Mouse (Mus musculus) megakaryocyte, embryonic 14.5 days (primary cell): ENCODE measurements around the gene Rnase10. TPM values are rescaled to one million over a fixed set of nuclear protein-coding genes. Genes with fewer than 3 reads are reported as not detected.
A peak's percentile ranks its signal among the peaks of the same experiment; 100 is the strongest.
"Not testable (repeated sequence)": the region's sequence is repeated elsewhere in the genome, so short reads cannot be mapped to it uniquely, and the experiment has no call there.

Source experiments
- H3K27me3 ChIP-seq: replicated peaks from 2 replicates; pipeline ENCODE3; 2012; ENCODE audit warnings: inconsistent platforms
- H3K36me3 ChIP-seq: replicated peaks from 2 replicates; pipeline ENCODE3; 2012; ENCODE audit warnings: low read length, inconsistent platforms, mixed read lengths
- H3K4me1 ChIP-seq: 2 replicates; pipeline ENCODE4 v1.6.1; 2012; ENCODE audit warnings: inconsistent platforms
- H3K4me3 ChIP-seq: replicated peaks from 2 replicates; pipeline ENCODE3; 2012; ENCODE audit warnings: moderate library complexity, mild to moderate bottlenecking, inconsistent platforms
- H3K9me3 ChIP-seq: 2 replicates; pipeline ENCODE4 v1.6.1; 2012; ENCODE audit warnings: inconsistent platforms
- FLI1 ChIP-seq: IDR thresholded peaks from 2 replicates; pipeline ENCODE4 v1.6.1; 2012; ENCODE audit warnings: low read length, inconsistent platforms, mixed read lengths
- GATA1 ChIP-seq: IDR thresholded peaks from 3 replicates; pipeline ENCODE4 v1.6.1; 2012; ENCODE audit warnings: mixed read lengths, low read length, inconsistent platforms, borderline replicate concordance
- polyA plus RNA-seq: library from polyadenylated mRNA; stranded (reverse); fragments of >175 nt; gene quantifications from 2 replicates; pipeline ENCODE4 v1.2.3, GENCODE M21; 2012; ENCODE audit warnings: low replicate concordance; ENCODE audit not compliant: insufficient read depth

Gene Rnase10
- polyA plus RNA-seq, 1 experiment = not detected

- TF ChIP-seq FLI1 = no peak
- no peak for TF ChIP-seq GATA1
Measured at GRCm38 (mm10) chr14:50976674-50977073, 30.9 kb upstream of the Rnase10 start.

DNA sequence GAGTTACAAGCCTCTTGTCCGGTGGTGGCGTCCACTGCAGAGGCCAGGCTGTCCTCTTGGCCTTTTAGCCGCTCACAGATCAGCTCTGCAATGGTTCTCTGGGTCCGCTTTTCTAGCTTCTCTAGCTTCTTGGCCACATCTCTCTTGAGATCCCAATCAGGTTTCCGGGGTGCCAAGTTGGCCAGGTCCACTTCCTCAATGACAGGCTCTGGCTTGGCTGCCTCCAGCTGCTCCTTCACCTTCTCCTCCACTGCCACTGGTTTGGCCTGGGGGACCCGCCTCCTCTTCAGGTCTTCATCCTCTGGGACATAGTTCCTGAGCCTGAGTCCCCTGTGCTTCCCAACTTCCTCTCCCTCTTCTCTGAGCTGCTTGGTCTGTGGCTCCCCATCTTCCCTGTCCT is 29.1 kb upstream of the Rnase10 start:
- Histone ChIP-seq H3K4me1 (peaks cover 13% of the 10 kb centered on the region), H3K9me3 (peaks cover 12% of the 10 kb centered on the region)
- not testable (repeated sequence) for H3K36me3 ChIP-seq, H3K4me3 ChIP-seq, H3K27me3 ChIP-seq

More at GRCm38 (mm10) chr14:50976674-50977073, 30.9 kb upstream of the Rnase10 start:
- H3K36me3 ChIP-seq = no peaks in the 10 kb centered on the region
- no peak overlapping the region for H3K4me3 ChIP-seq
- H3K9me3 ChIP-seq = peaks cover 4% of the 10 kb centered on the region
- peaks cover 7% of the 10 kb centered on the region for H3K4me1 ChIP-seq
- H3K27me3 ChIP-seq = no peaks in the 10 kb centered on the region

DNA sequence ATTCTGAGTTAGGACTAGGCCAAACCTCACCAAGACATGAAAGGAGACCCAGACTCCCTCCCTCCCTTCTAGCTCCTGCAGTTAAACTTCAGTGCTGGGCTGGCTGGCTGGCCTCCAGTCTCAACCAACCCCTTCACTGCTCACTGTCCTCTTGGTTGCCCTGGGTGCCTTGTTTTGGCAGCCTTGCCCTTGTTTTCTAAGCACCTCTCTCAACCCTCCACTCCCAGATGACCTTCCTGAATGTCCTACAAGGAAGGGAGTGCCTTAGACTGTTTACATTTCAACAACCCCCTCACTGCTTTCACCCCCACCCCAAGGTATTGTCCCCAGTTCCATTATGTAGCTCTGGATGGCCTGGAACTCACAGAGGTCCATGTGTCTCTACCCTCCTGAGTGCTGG is 27.9 kb upstream of the Rnase10 start:
- Histone ChIP-seq H3K9me3 (peaks cover 13% of the 10 kb centered on the region), H3K4me1 (peaks cover 13% of the 10 kb centered on the region)
- TF ChIP-seq FLI1 (no peak), GATA1 (no peak)

DNA sequence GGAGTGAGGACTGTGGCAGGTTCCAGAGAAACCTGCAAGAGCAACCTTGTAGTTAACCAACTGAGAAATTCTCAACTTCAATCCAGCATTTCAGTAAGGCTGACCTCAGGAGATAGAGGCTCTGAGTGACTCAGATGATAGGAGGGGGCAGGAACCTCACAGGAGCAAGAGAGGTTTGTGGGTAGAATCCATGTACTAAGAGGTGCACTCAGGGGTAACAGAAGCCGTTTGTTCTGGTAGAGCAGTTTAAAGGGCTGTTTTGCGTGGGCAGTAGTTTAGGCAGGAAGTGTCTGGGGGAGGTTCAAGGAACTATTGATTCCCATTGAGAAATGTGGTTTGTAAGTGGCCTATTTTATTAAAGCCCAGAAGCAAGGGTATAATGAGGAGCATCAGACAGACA is 26.3 kb upstream of the Rnase10 start:
- TF ChIP-seq FLI1 (no peak), GATA1 (no peak)
- H3K36me3 ChIP-seq = no peaks in the 10 kb centered on the region
- H3K9me3 ChIP-seq = peaks cover 13% of the 10 kb centered on the region
- H3K4me1 ChIP-seq = peaks cover 13% of the 10 kb centered on the region
- no peak overlapping the region for H3K4me3 ChIP-seq
- no peaks in the 10 kb centered on the region for H3K27me3 ChIP-seq

More for the DNA sequence above, 27.9 kb upstream of the Rnase10 start:
- Histone ChIP-seq H3K4me3 (no peak overlapping the region), H3K27me3 (no peaks in the 10 kb centered on the region), H3K36me3 (no peaks in the 10 kb centered on the region)

DNA sequence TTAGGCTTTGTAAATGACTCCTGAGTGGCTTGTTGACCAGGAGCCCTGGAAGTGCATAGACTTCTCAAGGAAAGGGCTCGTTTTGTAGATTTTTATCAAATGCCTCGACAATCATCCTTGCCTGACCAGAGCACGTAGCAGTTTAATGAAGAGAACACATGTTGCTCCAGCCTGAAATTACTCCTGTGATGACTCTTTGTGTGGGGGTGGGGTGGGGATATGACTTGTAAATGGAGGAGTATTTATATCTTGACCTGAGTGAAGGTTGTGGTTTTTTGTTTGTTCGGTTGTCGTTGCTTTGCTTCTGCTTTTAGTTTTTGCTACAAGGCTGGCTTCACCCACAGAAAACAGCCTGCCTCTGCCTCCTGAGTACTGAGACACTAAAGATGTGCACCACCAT is 25.7 kb upstream of the Rnase10 start:
- H3K4me1 ChIP-seq = peaks cover 13% of the 10 kb centered on the region
- no peak overlapping the region for H3K4me3 ChIP-seq
- H3K36me3 ChIP-seq = no peaks in the 10 kb centered on the region
- H3K27me3 ChIP-seq = no peaks in the 10 kb centered on the region
- TF ChIP-seq GATA1 (no peak), FLI1 (no peak)
- H3K9me3 ChIP-seq = peaks cover 13% of the 10 kb centered on the region

DNA sequence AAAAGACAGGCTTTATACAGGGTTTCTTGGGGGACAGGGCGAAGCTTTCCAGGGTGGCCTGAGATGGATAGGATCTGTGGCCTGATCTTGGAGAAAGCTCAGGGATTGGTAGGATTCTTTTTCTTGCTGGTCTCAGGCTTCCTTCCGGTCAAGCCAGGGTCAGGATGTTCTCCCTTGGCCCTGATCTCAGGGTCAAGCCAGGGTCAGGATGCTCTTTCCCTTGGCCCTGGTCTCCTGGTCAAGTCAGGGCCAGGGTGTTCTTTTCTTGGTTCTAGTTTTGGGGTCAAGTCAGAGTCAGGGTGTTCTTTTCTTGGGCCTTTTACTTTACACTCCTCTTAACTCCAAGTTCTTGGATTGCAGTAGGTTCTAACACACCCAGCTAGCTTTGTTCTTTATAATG is 19.9 kb upstream of the Rnase10 start:
- peaks cover 4% of the 10 kb centered on the region; the same call in 1 of the 2 replicates for H3K4me1 ChIP-seq
- TF ChIP-seq GATA1 (no peak), FLI1 (no peak)
- peaks cover 2% of the 10 kb centered on the region for H3K27me3 ChIP-seq
- no peak overlapping the region for H3K4me3 ChIP-seq
- H3K9me3 ChIP-seq = peaks cover 17% of the 10 kb centered on the region
- no peaks in the 10 kb centered on the region for H3K36me3 ChIP-seq

- H3K4me1 ChIP-seq = peaks cover 18% of the 10 kb centered on the region
- H3K27me3 ChIP-seq = peaks cover 2% of the 10 kb centered on the region
- no peaks in the 10 kb centered on the region for H3K36me3 ChIP-seq
- H3K9me3 ChIP-seq = peaks cover 8% of the 10 kb centered on the region
- H3K4me3 ChIP-seq = peak overlapping the region; percentile 71
- no peak for TF ChIP-seq FLI1
- TF ChIP-seq GATA1 = no peak
Measured at GRCm38 (mm10) chr14:50991037-50991436, 16.5 kb upstream of the Rnase10 start.

DNA sequence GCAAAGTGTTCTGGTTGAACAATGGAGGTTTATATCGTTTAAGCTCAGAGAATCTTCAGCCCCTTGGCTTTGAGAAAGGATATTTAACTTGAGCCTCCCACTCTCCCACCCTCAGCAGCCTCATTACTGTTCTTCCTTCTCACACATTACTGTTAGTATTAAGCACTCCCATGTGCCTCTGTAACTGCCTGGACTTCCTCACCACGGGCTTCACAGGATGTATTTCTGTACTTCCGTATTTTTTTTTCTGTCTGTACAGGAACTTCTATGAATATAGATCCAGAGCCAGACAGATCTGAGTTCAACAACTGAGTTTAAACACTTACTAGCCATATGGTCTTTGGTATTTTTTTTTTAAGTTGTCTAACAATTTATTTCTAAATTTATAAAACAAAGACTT is 10.5 kb upstream of the Rnase10 start:
- TF ChIP-seq GATA1 (no peak), FLI1 (no peak)
- no peak overlapping the region for H3K4me3 ChIP-seq
- no peaks in the 10 kb centered on the region for H3K9me3 ChIP-seq
- no peaks in the 10 kb centered on the region for H3K27me3 ChIP-seq
- no peaks in the 10 kb centered on the region for H3K36me3 ChIP-seq
- H3K4me1 ChIP-seq = peaks cover 37% of the 10 kb centered on the region

DNA sequence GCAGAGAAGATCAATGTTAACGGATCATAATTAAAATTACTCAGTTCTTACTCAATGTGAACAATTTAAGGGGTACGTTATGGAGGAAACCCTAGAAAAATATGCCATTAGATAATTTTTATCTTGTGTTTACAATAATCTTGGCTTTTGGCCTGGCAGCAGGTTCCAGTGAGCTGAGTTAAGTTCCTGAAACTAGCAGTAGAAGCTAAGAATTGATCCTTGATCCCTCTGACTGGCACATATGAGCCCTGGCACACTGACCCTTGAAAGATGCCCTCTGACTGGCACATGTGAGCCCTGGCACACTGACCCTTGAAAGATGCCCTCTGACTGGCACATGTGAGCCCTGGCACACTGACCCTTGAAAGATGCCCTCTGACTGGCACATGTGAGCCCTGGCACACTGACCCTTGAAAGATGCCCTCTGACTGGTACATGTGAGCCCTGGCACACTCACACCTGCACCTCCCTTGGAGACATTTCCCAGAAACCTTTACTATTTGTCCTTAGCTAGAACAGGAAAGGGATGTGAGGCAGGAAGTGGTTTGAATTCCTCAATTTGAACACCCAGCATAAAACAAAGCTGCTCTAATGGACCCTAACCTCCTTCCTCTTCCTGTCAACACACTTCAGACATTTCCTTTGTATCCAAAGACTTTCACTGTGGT is 9.4 kb upstream of the Rnase10 start:
- H3K9me3 ChIP-seq = no peaks in the 10 kb centered on the region
- H3K27me3 ChIP-seq = no peaks in the 10 kb centered on the region
- peaks cover 37% of the 10 kb centered on the region for H3K4me1 ChIP-seq
- no peak for TF ChIP-seq FLI1
- no peak for TF ChIP-seq GATA1
- no peaks in the 10 kb centered on the region for H3K36me3 ChIP-seq
- no peak overlapping the region for H3K4me3 ChIP-seq

GRCm38 (mm10) chr14:51007914-51008713 is 563 bp downstream of the Rnase10 start:
- peaks cover 12% of the 10 kb centered on the region for H3K9me3 ChIP-seq
- H3K4me3 ChIP-seq = no peak overlapping the region
- TF ChIP-seq GATA1 = no peak
- TF ChIP-seq FLI1 = no peak
- H3K27me3 ChIP-seq = no peaks in the 10 kb centered on the region
- no peaks in the 10 kb centered on the region for H3K36me3 ChIP-seq
- H3K4me1 ChIP-seq = 0 out of 2 replicates have a peak, but pooled peaks cover 3% of the 10 kb centered on the region

GRCm38 (mm10) chr14:51008781-51009180 is 1.2 kb downstream of the Rnase10 start:
- H3K9me3 ChIP-seq = peaks cover 12% of the 10 kb centered on the region
- no peak overlapping the region for H3K4me3 ChIP-seq
- no peaks in the 10 kb centered on the region for H3K36me3 ChIP-seq
- 0 out of 2 replicates have a peak, but pooled peaks cover 3% of the 10 kb centered on the region for H3K4me1 ChIP-seq
- TF ChIP-seq FLI1 (no peak), GATA1 (no peak)
- H3K27me3 ChIP-seq = no peaks in the 10 kb centered on the region
